Mouse (Mus musculus): ENCODE results near the gene Rptn.
"Not testable (repeated sequence)": the region's sequence is repeated elsewhere in the genome, so short reads cannot be mapped to it uniquely, and the experiment has no call there.

GRCm38 (mm10) chr3:93446756-93447137 lies 53.2 kb downstream of the Rptn start:
- not testable (repeated sequence) for TF ChIP-seq CTCF (IDR thresholded peaks at IDR 0.05 in 2 of 3, conservative IDR thresholded peaks at IDR 0.05 in 1 of 3; ENCODE audit: control insufficient read depth in 1 of 3, insufficient read depth in 1 of 3, low read depth in 2 of 3, low read length in 3 of 3, poor library complexity in 1 of 3, severe bottlenecking in 1 of 3); GATA1 (IDR thresholded peaks at IDR 0.05; ENCODE audit: low read depth, low read length); HCFC1 (IDR thresholded peaks at IDR 0.05; ENCODE audit: low read depth, low read length); POLR2A (IDR thresholded peaks at IDR 0.05; ENCODE audit: control insufficient read depth in 1 of 2, insufficient read depth in 1 of 2, low read depth in 1 of 2, low read length in 2 of 2, poor library complexity in 1 of 2); UBTF (IDR thresholded peaks at IDR 0.05; ENCODE audit: borderline replicate concordance, insufficient read depth, low read depth, low read length)

Measured in MEL (cell line).